Mouse (Mus musculus) intestine, embryonic 16.5 days (tissue): ENCODE results near the gene Zfp37. TPM values are rescaled to one million over a fixed set of nuclear protein-coding genes. Genes with fewer than 3 reads are reported as not detected.
A peak's percentile ranks its signal among the peaks of the same experiment; 100 is the strongest.

Source experiments
- ATAC-seq: fragments of 200-750 bp; cut with Nextera tagmentation; 2 replicates; pipeline ENCODE4 v1.8.0; 2017; ENCODE audit warnings: moderate TSS enrichment, moderate library complexity
- H3K27ac ChIP-seq: fragments of 300-500 bp; sonication (generic); 2 replicates; pipeline ENCODE4 v1.5.1; 2014; ENCODE audit warnings: mild to moderate bottlenecking, low read length
- H3K27me3 ChIP-seq: fragments of 300-500 bp; sonication (generic); replicated peaks from 2 replicates; pipeline ENCODE4 v1.6.1; 2014; ENCODE audit warnings: low read length, control low read depth, mixed read lengths; ENCODE audit not compliant: control insufficient read depth, insufficient read depth
- H3K36me3 ChIP-seq: fragments of 300-500 bp; sonication (generic); 2 replicates; pipeline ENCODE4 v1.6.1; 2014; ENCODE audit warnings: low read length, control low read depth; ENCODE audit not compliant: control insufficient read depth, insufficient read depth
- H3K4me1 ChIP-seq: fragments of 300-500 bp; sonication (generic); 2 replicates; pipeline ENCODE4 v1.6.1; 2014; ENCODE audit warnings: low read length, control low read depth, mixed read lengths; ENCODE audit not compliant: control insufficient read depth, insufficient read depth
- H3K4me2 ChIP-seq: fragments of 300-500 bp; sonication (generic); 2 replicates; pipeline ENCODE4 v1.6.1; 2014; ENCODE audit warnings: low read depth, low read length, control low read depth
- H3K4me3 ChIP-seq: fragments of 300-500 bp; sonication (generic); 2 replicates; pipeline ENCODE4 v1.5.1; 2014; ENCODE audit warnings: mild to moderate bottlenecking, low read length
- H3K9ac ChIP-seq: fragments of 300-500 bp; sonication (generic); 2 replicates; pipeline ENCODE4 v1.6.1; 2014; ENCODE audit warnings: low read depth, low read length
- H3K9me3 ChIP-seq: fragments of 300-500 bp; sonication (generic); 2 replicates; pipeline ENCODE4 v1.6.1; 2016; ENCODE audit warnings: low read length, control low read depth; ENCODE audit not compliant: control insufficient read depth
- WGBS: fragments of 180-500 bp; shearing (Covaris S2); extraction: QIAGEN DNeasy Blood & Tissue Kit; methylation state at CpG from one replicate; pipeline ENCODE4 v1.1.7; 2014; 5-methylcytosine and 5-hydroxymethylcytosine counted together
- polyA plus RNA-seq: library from polyadenylated mRNA; unstranded; fragments of >200 nt; fragmentation: Nextera tagmentation; extraction: Ambion mirVana; gene quantifications from 2 replicates; pipeline ENCODE4 v1.2.1, GENCODE M21; 2015

Zfp37 gene
- polyA plus RNA-seq, 1 experiment from 2014 or later = 4.8 TPM

DNA sequence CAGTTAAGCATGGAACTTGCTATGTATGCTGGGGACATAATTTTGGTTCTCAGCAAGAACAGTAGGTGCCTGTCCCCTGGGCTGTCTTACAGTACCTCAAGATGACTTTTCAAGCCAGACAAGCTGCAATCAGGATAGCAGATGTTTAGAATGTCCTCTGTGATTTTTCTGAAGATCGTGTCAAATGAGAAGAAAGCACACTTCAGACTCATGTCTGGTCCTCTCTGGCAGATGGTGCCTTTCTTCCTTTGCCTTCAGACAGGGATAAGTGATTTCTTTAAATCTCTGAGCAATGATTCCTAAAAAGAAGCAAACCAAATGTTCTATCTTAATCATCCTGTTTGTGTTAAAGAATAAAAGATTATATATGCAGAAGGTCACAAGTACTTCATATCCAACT is 694 bp downstream of the Zfp37 start:
- no peaks in the 10 kb centered on the region for H3K36me3 ChIP-seq
- no peak overlapping the region for H3K27ac ChIP-seq
- H3K9ac ChIP-seq = no peak overlapping the region
- no peaks in the 10 kb centered on the region for H3K4me1 ChIP-seq
- no peaks in the 10 kb centered on the region for H3K27me3 ChIP-seq
- 63% methylated on average over 1 of the region's 1 CpGs for WGBS
- H3K4me3 ChIP-seq = no peak overlapping the region
- no peaks in the 10 kb centered on the region for H3K9me3 ChIP-seq
- ATAC-seq = no peak
- H3K4me2 ChIP-seq = no peak overlapping the region

DNA sequence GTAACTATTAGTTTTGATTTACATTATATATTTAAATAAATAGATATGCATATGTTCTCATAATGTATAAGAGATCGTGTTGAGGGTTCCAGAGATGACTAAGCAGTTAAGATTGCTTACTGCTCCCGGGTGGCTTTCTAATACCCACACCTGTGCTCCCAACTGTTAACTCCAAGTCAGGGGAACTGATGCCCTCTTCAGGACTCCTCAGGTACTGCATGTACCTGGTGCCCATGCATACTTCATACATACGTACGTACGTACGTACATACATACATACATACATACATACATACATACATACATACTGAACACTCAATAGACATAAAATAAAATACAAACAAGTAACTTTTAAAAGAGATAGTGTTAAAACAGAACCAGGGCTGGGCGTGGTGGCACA is 1.4 kb downstream of the Zfp37 start:
- Histone ChIP-seq H3K4me2 (no peak overlapping the region), H3K36me3 (no peaks in the 10 kb centered on the region), H3K9ac (no peak overlapping the region), H3K27me3 (no peaks in the 10 kb centered on the region), H3K4me1 (no peaks in the 10 kb centered on the region), H3K27ac (no peak overlapping the region), H3K4me3 (no peak overlapping the region), H3K9me3 (no peaks in the 10 kb centered on the region)
- WGBS = 89% methylated on average over 7 of the region's 7 CpGs
- ATAC-seq = no peak

DNA sequence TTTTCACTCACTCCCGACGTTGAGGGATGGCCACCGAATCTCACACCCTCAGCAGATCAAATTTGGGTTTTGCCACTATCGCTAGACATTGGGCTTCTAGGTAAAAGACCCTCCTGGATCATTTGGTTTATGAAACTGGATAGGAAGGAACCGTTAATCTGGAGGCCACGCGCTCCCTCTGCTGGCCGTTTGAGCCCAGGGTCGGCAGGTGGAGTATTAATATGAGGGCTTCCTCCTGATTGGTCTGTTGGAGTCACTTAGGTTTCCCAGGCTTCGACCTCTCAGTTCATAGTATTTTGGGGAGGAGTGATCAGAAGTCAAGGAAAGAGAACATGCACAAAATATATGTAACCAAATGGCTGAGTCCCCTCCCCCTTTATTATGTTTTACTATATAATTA is 2.5 kb downstream of the Zfp37 start:
- Histone ChIP-seq H3K36me3 (no peaks in the 10 kb centered on the region), H3K4me1 (no peaks in the 10 kb centered on the region), H3K4me3 (no peak overlapping the region), H3K27me3 (no peaks in the 10 kb centered on the region), H3K4me2 (no peak overlapping the region), H3K27ac (no peak overlapping the region), H3K9me3 (no peaks in the 10 kb centered on the region), H3K9ac (no peak overlapping the region)
- WGBS = 31% methylated on average over 10 of the region's 10 CpGs
- ATAC-seq = no peak

DNA sequence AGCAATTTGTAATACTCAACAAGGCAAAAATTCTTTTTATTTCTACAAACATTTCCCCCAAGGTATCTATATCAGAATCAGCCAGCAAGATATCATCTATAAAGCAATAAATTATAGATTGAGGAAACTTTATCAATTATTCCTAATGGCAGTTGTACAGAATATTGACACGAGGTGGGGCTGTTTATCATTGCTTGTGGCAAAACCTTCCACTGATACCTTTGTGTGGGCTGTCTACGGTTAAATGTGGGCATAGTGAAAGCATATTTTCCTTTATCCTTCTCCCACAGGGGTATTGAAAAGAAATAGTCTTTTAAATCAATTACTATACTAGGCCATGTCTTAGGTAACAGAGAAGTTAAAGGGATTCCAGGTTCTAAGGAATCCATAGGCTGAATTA is 17.4 kb downstream of the Zfp37 start:
- Histone ChIP-seq H3K9ac (no peak overlapping the region), H3K4me2 (no peak overlapping the region), H3K4me3 (no peak overlapping the region), H3K36me3 (no peaks in the 10 kb centered on the region), H3K27ac (no peak overlapping the region), H3K27me3 (no peaks in the 10 kb centered on the region), H3K4me1 (peaks cover 4% of the 10 kb centered on the region; the same call in 1 of the 2 replicates), H3K9me3 (no peaks in the 10 kb centered on the region)
- WGBS = 69% methylated on average over 2 of the region's 2 CpGs
- no peak for ATAC-seq

DNA sequence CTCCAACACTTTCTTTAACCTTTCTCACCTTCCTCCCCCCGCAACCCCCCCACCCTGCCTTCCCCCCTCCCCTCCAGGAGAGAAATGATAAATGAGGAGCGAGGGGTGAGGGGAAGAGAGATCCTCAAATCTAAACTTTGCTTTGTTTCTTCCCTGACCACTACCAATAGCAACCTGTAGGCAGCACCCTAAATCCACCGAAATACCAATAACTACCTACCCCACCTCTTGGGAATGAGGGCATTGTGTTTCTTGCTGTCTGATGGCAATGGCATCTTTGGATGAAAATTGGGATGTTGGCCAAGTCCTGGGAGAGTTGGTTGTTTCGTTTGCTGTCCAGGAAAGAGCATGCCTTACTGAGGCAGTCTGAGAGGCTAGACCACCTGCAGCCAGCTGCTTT is 20.8 kb downstream of the Zfp37 start:
- 45% methylated on average over 4 of the region's 4 CpGs for WGBS

DNA sequence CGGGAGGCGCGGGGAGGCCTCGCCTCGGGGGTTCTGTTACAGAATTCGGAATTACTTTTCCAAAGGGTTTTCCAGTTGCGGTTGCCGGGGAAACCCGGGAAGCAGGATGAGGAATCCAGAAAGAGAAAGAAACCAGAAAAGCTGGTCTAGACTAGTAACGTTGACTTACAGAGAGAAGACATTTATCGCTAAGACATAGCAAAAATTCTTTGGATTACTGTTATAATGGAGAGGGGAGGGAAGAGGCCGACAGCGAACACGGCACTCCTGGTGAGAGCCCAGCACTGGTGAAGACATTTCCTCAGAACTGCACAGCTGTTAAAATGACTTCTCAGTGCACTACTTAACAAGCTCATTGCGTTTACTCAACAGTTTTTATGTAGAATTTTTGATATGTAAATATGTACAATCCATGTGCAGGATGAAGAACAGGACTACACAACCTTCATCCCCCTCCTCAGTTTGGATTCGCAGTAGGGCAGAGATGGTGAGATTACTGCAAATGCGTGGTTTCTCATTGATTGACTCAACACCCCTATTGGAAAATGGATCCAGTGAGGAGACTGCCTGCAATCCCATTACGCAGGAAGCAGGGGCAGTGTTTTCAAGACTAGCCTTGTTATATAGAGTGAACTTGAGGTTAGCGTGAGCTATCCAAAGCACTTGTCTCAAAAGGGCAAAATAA is 22.0 kb downstream of the Zfp37 start:
- H3K4me1 ChIP-seq = peaks cover 7% of the 10 kb centered on the region; the same call in 1 of the 2 replicates
- H3K9ac ChIP-seq = peak overlapping the region; percentile 88
- H3K4me2 ChIP-seq = peak overlapping the region; percentile 67
- H3K27ac ChIP-seq = peak overlapping the region; percentile 90
- no peaks in the 10 kb centered on the region for H3K9me3 ChIP-seq
- WGBS = 4% methylated on average over 19 of the region's 19 CpGs
- H3K4me3 ChIP-seq = peak overlapping the region; percentile 87
- no peaks in the 10 kb centered on the region for H3K27me3 ChIP-seq
- peaks cover 1% of the 10 kb centered on the region; the same call in 1 of the 2 replicates for H3K36me3 ChIP-seq
- peak; percentile 68 for ATAC-seq

More for the DNA sequence above, 20.8 kb downstream of the Zfp37 start:
- H3K27me3 ChIP-seq = no peaks in the 10 kb centered on the region
- H3K4me1 ChIP-seq = peaks cover 7% of the 10 kb centered on the region; the same call in 1 of the 2 replicates
- no peak overlapping the region for H3K9ac ChIP-seq
- no peaks in the 10 kb centered on the region for H3K36me3 ChIP-seq
- H3K27ac ChIP-seq = no peak overlapping the region
- no peak for ATAC-seq
- no peak overlapping the region for H3K4me2 ChIP-seq
- no peak overlapping the region for H3K4me3 ChIP-seq
- H3K9me3 ChIP-seq = no peaks in the 10 kb centered on the region

DNA sequence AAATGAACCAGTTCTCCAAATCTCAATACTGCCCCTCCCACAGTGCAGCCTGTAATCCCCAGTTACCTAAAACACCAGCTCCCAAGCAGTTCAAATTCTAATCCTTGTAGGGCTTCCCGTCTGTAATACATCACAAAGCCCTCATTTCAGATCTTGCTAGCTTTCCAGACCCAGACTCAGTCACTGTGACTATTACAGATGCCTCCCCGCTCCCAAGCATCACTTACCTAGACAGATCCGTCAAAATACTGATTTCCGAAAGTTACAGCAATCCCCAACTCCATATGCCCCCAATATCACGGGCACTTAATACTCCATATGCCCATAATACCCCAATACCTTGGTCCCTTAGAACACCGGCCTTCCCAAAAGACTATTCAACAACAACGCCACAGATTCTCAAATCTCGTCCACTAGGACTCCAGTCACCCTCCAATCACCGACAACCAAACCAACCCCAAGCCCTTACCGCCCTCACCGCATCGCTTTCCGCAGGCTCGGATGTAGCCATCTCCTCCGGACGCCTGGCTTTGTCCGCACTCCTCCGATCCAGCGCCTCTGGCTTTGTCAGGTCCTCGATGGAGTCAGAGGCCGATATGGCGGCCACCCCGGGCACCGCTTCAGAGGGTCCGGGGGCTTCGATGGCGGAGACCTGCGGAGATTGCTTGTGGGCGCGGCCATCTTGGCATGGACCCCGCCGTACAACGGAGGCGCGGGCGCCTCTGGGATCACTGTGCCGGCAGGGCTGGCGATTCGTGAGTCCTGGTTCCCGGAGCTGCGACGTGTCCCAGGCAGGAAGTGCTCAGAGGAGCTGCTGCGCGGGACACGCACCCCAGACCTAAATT is 22.8 kb downstream of the Zfp37 start:
- ATAC-seq = peak; percentile 98
- under 1% methylated on average over 45 of the region's 45 CpGs for WGBS
- no peaks in the 10 kb centered on the region for H3K27me3 ChIP-seq

DNA sequence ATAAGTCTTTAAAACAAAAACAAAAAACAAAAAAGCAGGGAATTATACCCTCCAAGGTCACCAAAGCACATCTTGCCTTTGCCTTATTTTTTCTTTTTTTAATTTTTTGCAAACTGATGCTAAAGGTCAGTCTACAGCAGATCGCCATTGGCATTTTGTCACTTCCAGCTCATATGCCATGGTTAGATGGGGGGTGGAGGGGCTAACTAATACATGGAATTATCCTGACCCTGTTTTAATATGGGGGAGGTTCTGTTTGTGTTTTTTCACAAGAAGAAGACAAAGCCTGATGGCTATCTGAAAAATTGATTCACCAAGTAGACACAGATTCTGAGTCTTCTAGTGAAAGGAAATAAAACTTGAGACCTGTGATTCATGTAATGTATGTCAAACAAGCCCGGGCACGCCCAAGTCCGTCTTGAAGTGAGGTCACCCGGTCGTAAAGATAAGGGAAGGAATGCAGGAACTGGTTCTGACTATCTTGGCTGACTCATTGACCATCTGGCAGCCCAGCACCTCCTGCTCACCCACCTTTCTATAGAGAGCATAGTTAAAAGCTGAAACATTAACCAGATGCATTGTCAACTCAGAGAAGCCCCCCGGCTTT is 30.8 kb downstream of the Zfp37 start:
- Histone ChIP-seq H3K4me1 (no peaks in the 10 kb centered on the region), H3K9me3 (0 out of 2 replicates have a peak, but pooled peaks cover 4% of the 10 kb centered on the region), H3K27me3 (no peaks in the 10 kb centered on the region), H3K27ac (no peak overlapping the region), H3K9ac (no peak overlapping the region), H3K36me3 (peaks cover 38% of the 10 kb centered on the region), H3K4me2 (no peak overlapping the region), H3K4me3 (no peak overlapping the region)
- peak; percentile 82 for ATAC-seq
- WGBS = 43% methylated on average over 7 of the region's 7 CpGs

More for the DNA sequence above, 22.8 kb downstream of the Zfp37 start:
- Histone ChIP-seq H3K27ac (peak overlapping the region; percentile 90), H3K9me3 (no peaks in the 10 kb centered on the region), H3K9ac (peak overlapping the region; percentile 88), H3K36me3 (peaks cover 9% of the 10 kb centered on the region), H3K4me3 (peak overlapping the region; percentile 87), H3K4me2 (peak overlapping the region; percentile 67), H3K4me1 (peaks cover 7% of the 10 kb centered on the region; the same call in 1 of the 2 replicates)

DNA sequence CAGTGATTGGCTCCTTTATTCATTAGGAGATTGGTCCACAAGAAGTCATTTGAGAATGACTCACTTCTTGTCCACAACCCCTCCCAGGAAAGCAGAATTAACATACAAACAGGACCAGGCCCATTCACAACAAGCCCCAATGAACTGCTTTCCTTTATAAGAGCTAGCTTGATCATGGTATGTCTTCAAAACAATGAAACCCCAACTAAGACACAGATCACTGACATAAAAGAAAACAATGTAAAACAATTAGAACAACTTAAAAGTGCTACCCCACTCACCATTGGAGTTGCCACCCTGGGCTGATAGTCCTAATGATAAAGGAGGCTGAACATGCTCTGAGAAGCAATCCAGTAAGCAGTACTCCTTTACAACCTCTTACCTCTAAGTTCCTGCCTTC is 42.1 kb downstream of the Zfp37 start:
- no peak for ATAC-seq
- Histone ChIP-seq H3K4me2 (no peak overlapping the region), H3K36me3 (peaks cover 28% of the 10 kb centered on the region), H3K4me3 (no peak overlapping the region), H3K27ac (no peak overlapping the region), H3K27me3 (no peaks in the 10 kb centered on the region), H3K9me3 (peaks cover 18% of the 10 kb centered on the region), H3K4me1 (no peaks in the 10 kb centered on the region), H3K9ac (no peak overlapping the region)
